Mouse (Mus musculus) T-cell, adult 2 months (primary cell): ENCODE measurements around the gene Kazn.

Source experiments
- DNase-seq: peaks from one replicate; pipeline ENCODE4 v3.0.0; 2022; ENCODE audit warnings: low spot score

Kazn gene

DNA sequence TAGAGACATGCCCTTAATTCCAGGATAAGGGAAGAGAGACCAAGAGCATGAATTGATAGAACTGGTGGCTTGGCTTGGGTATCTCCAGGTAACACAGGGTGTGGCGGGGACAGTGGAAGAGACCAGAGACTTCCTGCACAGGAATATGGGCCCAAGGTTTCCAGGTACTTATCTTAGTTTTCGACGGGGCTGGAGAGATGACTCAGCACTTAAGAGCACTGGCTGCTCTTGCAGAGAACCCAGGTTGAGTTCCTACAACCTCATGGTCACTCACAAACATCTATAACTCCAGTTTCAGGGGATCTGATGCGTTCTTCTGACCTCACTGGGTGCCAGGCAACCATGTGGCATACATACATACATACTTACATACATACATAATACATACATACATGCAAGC is 3.0 kb upstream of the Kazn start:
- DNase-seq, result no peak

DNA sequence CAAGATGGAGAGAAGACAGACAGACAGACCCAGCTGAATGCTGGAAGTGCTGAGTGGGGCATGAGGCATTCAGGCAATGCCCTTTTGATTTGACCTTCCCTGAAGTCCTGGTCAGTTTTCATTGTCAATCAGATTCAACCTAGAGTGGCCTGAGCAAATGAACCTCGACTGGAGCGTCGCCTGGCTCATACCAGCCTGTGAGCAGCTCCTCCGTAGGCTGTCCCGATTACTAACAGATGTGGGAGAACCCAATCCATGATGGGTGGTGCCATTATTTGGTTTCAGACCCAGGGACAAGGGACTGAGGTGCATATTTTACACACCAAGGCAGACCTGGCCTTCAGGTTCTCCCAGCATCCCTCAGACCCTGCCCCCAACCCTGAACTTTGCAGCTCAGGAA is 1.7 kb upstream of the Kazn start:
- DNase-seq, result no peak

- DNase-seq, result no peak
Measured at GRCm38 (mm10) chr4:142238486-142239239, 538 bp downstream of the Kazn start.

GRCm38 (mm10) chr4:142238041-142238440 is 1.2 kb downstream of the Kazn start:
- no peak for DNase-seq

DNA sequence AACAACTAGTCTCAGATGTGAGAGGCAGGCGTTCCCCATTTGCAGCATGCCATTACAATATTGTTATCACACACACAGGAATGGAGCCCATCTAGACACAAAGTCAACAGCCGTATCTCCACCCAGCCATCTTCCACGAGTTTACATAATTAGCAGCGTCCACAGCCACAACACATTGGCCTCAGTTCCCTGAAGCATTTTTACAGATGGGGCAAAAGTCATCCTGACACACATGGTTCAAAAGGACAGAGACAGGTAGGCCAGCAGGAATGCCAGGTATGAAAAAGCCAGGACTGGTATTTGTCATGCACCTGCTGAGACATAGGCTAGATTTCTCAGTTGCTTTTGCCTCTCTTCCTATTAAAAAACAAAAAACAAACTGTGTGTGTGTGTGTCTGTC is 2.5 kb downstream of the Kazn start:
- no peak for DNase-seq

DNA sequence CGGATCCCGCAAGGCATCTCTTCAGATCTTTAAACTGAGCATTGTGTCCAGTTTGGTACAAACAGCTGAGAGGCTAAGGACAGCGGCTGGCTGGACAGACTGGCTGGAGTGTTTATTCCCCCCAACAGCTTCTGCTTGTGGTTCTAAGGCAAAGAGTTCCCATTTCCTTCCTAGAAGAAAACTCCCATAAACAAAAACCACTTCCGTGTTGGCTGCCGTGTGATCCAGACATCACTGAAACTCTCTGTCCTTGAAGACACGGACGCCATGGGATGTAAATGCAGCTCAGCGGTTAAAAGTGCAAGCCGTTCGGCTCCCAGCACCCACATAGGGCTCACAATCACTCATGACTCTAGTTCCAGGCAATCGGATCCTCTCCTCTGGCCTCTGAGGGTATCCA is 3.8 kb downstream of the Kazn start:
- DNase-seq, result no peak

- DNase-seq, result no peak
Measured at GRCm38 (mm10) chr4:142234828-142235227, 4.4 kb downstream of the Kazn start.

DNA sequence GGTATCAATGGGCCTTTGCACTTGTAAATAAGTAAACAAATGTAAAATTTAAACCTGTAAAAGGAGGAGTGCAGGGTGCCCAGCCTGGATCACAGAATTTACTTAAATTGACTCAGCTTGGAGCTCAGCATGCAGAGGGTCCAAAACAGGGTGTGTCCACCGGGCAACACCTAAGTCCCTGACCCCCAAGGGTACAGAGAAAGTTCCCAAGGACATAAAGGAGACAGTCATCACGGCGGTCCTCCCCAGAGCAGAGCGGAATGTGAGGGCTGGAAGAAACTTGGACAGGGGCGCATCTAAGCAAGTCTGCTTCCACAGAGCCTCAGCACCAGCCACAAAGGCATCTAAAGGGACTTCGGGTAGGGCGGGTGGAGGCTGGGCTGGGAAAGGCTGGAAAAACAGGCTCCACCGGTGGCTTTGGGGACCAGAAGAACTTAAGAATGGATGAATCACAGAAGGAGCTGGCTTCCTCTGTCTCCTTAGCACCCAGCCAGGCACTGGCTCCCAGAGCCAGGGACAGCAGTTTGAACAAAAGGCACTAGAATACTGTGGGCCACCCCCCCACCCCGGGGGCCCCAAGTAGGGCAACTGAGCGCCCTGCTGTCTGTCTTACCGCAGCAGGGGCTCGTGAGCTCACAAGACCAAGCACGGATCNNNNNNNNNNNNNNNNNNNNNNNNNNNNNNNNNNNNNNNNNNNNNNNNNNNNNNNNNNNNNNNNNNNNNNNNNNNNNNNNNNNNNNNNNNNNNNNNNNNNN is 10.2 kb downstream of the Kazn start:
- DNase-seq, result no peak

GRCm38 (mm10) chr4:142223898-142224645 is 15.1 kb downstream of the Kazn start:
- DNase-seq, result no peak

DNA sequence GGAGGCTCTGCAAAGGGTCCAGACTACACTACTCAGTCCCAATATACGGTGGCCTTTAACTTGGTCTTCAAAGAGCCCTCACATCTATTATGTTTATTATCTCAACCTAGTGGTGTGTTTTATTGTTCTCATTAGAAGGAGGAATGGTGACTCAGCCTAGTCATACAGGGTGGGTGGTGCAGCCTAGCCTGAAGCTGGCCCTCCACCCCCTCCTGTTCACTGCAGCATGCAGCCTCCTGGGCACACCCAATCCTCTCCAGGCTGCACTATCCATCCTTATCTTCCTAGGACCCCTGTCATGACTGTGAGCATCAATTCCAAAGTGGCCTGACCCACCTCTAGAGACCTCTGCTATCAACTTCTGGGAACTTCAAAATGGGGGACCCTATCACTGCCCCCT is 16.8 kb downstream of the Kazn start:
- no peak for DNase-seq

GRCm38 (mm10) chr4:142221757-142222072 is 17.5 kb downstream of the Kazn start:
- no peak for DNase-seq

GRCm38 (mm10) chr4:142221025-142221756 is 18.0 kb downstream of the Kazn start:
- DNase-seq, result no peak

- DNase-seq, result no peak
Measured at GRCm38 (mm10) chr4:142218997-142219396, 20.2 kb downstream of the Kazn start.

DNA sequence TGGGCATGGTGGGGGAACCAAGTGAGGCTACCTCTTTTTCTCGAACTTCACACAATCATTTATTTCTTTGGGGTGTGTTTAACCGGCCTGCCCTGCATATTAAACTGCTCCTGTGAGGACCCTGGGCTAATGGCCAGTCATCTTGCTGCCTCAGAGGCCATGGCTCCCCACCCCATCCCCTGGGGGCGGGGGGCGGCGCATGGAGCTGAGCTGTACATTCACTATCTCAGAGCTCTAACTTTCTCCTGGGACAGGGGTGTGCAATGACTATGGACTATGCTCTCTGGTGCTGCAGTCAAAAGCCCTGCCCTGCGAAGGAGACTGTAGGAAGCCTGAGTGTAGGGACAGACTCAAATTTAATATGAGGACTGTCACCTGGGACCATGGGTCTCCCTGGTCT is 22.2 kb downstream of the Kazn start:
- no peak for DNase-seq

GRCm38 (mm10) chr4:142215760-142216159 is 23.4 kb downstream of the Kazn start:
- no peak for DNase-seq

DNA sequence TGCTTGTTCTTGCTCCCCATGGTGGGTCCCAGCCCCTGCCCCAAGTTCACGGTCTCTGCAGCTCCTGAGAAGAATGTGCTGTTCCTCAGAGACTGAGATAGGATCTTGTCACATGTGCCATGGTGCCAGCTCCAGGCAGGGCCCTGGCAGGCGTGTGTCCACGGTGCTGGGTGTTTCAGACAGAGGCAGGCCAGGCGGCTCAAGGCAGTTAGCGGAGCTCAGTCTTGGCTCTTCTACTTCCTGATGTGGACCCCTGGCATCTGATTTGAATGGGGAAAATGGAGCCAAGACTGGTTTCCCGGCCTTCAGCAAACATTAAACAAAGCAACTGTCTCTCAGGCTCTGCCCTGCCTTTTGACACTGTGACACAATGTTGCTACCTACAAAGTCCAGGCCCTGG is 24.7 kb downstream of the Kazn start:
- DNase-seq, result no peak

DNA sequence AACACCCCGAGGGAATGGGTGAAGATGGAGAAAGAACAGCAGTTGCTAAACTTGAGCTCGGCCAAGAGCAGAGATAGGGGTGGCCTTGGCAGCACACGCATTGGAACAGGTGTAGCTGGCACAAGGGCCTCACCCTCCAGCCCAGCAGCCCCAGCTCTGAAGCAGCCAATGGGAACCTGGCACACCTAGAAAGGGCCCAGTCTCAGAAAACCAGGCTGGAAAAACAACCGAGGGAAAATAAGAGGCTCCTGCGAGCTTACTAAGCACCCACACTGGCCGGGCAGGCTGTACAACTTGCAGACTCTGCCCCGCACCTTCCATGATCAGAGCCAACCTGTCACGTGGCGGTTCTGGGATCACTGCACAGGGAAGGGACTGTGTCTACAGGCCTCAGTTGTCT is 26.8 kb downstream of the Kazn start:
- DNase-seq, result no peak

DNA sequence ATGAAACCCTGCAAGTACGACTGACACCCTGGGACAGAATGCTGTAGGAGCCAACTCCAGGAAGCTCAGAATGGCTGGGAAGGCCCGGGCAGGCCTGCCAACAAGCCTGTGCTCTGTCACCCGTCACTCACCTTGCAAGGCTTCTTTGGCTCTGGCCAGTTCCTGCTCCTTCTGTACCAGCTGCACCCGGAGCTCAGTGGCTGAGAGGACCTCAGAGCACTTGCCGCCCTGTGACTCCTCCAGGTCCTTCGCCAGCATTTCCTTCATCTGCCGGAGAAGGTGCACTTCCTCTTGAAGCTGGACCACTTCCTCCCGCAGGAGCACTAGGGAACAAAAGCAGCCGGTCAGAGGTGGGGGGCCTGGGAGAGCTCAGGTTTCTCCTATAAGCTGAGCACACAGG is 29.3 kb downstream of the Kazn start:
- no peak for DNase-seq

- DNase-seq, result no peak
Measured at GRCm38 (mm10) chr4:142209476-142209875, 29.7 kb downstream of the Kazn start.

- no peak for DNase-seq
Measured at GRCm38 (mm10) chr4:142205693-142206092, 33.5 kb downstream of the Kazn start.

DNA sequence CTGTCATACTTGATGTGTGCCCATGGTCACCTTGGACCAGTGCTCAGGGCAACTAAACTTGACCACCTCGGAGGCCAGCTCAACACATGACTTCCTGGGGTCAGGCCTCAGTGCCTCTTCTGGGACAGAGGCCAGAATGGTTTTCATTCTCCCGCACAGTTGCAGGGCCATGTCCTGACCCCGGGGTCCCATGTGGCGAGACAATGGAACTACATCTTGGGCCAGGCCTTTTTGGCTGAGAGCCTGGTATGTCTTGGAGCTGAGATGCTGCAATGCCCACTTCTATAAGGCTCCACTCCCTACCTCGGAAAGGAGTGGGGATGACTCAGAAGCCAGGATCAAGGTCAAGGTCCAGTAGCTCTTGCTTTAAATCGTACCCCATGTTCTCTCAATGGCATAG is 42.6 kb downstream of the Kazn start:
- DNase-seq, result no peak

DNA sequence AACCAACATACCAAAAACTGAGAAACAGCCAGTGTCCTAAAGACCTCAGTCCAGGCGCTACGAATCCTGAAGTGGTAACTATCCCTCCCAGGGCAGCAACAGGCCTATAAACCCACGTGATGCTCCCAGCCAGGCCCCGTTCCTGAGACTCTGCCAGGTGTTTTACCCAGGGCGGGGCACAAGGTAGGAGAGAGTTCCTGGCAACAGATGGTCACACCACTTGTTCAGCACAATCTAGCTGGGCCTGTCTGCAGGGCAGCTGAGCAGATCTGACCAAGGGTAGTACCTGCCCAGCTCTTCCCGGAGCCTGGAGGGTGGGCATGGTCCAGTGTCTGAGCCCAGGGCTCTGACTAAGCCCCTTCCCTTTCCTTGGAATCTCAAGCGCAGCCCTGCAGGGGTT is 45.4 kb downstream of the Kazn start:
- DNase-seq, result no peak
